Mouse (Mus musculus) heart, adult 10 weeks (tissue): ENCODE measurements around the gene Psg25. TPM values are rescaled to one million over a fixed set of nuclear protein-coding genes. Genes with fewer than 3 reads are reported as not detected.

Experiments used
- polyA plus RNA-seq: library from polyadenylated mRNA; stranded (reverse); fragments of 350-450 nt; fragmentation: Illumina TruSeq; extraction: RNeasy Lipid Tissue Mini Kit (QIAGEN cat#74804); gene quantifications from one replicate; pipeline ENCODE4 v1.2.3, GENCODE M21; 2014; ENCODE audit warnings: low read depth, low replicate concordance

Psg25 gene
- not detected for polyA plus RNA-seq

DNA sequence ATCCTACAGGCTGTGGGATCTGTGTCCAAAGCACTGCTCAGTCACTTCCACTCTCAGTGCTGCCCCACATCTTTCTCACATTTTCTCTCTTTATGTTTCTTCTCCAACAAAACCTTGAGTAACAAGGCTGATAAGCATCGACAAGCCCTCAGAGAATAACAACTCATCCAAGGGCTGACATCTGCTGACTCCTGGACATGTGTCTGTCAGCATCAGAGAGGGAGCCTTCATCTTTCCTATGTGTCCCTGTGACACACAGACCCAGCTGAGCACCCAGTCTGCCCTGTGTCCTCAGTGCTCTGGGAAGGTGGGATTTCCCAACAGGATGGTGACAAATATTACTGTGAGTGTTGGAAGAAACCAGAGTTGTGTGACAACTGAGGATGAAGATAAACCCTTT is at the start of gene Psg25:
Gene Psg25, minus strand, starts transcription at position 101 of the 400 bp plus-strand sequence.

GRCm38 (mm10) chr7:18567205-18567604 is 35.1 kb upstream of the Psg25 start, which contains the start of gene Psg27:
TSS of gene Psg27 (minus strand) at chr7:18567305.

GRCm38 (mm10) chr7:18484077-18484476 is 48.0 kb downstream of the Psg25 start, which contains the start of gene Psg26:
TSS of gene Psg26 (minus strand) at chr7:18484177.

Other genes starting within 250 kb of the Psg25 start
- not detected for gene Psg18, start 177.3 kb downstream of the Psg25 start, polyA plus RNA-seq
- gene Psg28, start 100.2 kb downstream of the Psg25 start, polyA plus RNA-seq = not detected
- not detected for gene Psg26, start 48.1 kb downstream of the Psg25 start, polyA plus RNA-seq
- not detected for gene Psg27, start 35.0 kb upstream of the Psg25 start, polyA plus RNA-seq
- not detected for gene Psg23, start 84.2 kb upstream of the Psg25 start, polyA plus RNA-seq
- gene Psg21, start 124.5 kb upstream of the Psg25 start, polyA plus RNA-seq = not detected
- not detected for gene Psg20, start 153.9 kb upstream of the Psg25 start, polyA plus RNA-seq
- gene Psg22, start 185.8 kb upstream of the Psg25 start, polyA plus RNA-seq = not detected